24 mouse cellular contexts compared by ENCODE assay signal in the genomic region with DNA sequence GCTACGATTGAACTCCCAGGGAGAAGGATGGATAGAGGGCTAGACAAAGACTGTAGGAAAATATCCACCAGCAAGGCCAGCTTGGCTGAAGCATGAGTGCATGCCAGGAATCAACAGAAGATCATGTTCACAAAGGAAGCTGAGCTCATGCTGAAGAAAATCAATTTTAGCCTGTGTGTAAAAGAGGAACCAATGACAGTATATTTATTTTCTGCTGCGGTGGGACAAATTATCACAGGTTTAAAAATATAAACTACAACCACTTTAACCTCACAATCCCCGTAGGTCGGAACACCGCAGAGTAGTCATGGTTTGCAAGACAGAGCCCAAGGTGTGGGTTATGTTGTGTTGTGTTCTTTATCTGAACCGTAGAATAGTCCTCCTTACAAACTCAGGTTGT. TPM values are rescaled to one million over a fixed set of nuclear protein-coding genes. Genes with fewer than 3 reads are reported as not detected.
"Had no signal": no experiment of that assay in that cellular context is flagged by ENCODE, and none has a peak within 500 bp of the region (broad histone marks: within the 10 kb centered on the region; RNA-seq: fewer than 3 reads in every experiment).

No protein-coding gene starts in this region.

- ATAC-seq: lung, postnatal 0 days; midbrain, embryonic 13.5 days; midbrain, embryonic 15.5 days had no signal

- DNase-seq: lung, adult 2 months; lung, postnatal 14 days; lung, postnatal 36 days; right cerebral cortex, postnatal 14 days; thymus, adult 18-20 months; thymus, postnatal 14 days; thymus, postnatal 36 days had no signal

- H3K36me3 ChIP-seq: lung, embryonic 15.5 days; midbrain, embryonic 13.5 days; midbrain, embryonic 15.5 days; neural tube, embryonic 12.5 days had no signal

- H3K4me2 ChIP-seq: lung, embryonic 15.5 days; midbrain, embryonic 11.5 days; midbrain, embryonic 13.5 days; midbrain, embryonic 15.5 days; neural tube, embryonic 12.5 days had no signal

- H3K27me3 ChIP-seq: lung, embryonic 15.5 days; midbrain, embryonic 13.5 days; midbrain, embryonic 15.5 days; neural tube, embryonic 12.5 days had no signal

- H3K4me3 ChIP-seq: lung, embryonic 15.5 days; megakaryocyte, embryonic 14.5 days; midbrain, embryonic 13.5 days; midbrain, embryonic 15.5 days; neural tube, embryonic 12.5 days had no signal

- H3K27ac ChIP-seq: lung, embryonic 15.5 days; macrophage; midbrain, embryonic 13.5 days; midbrain, embryonic 15.5 days; neural tube, embryonic 12.5 days had no signal

- H3K9me3 ChIP-seq: lung, embryonic 15.5 days; megakaryocyte, embryonic 14.5 days; midbrain, embryonic 13.5 days; midbrain, embryonic 15.5 days; neural tube, embryonic 12.5 days had no signal

- H3K9ac ChIP-seq: lung, embryonic 15.5 days; midbrain, embryonic 13.5 days; midbrain, embryonic 15.5 days; neural tube, embryonic 12.5 days had no signal

RNA-seq across cellular contexts. Expression of a gene that starts 50.5 kb away (rescaled TPM):
- total RNA-seq: megakaryocyte progenitor cell, adult 5-6 weeks; midbrain, postnatal 0 days; monocyte, adult 5-6 weeks; neutrophil, adult 5-6 weeks had no signal
- polyA plus RNA-seq: lung, adult 2 months; lung, embryonic 15.5 days; lung, postnatal 0 days; macrophage; midbrain, embryonic 11.5 days; midbrain, embryonic 13.5 days; midbrain, embryonic 15.5 days; midbrain, postnatal 0 days; neural tube, embryonic 12.5 days; neural tube, embryonic 14.5 days; spleen, adult 2 months; stomach, embryonic 14.5 days; stomach, embryonic 16.5 days; thymus, postnatal 0 days had no signal
